Mouse (Mus musculus): ENCODE results near the gene Sfxn2.

DNA sequence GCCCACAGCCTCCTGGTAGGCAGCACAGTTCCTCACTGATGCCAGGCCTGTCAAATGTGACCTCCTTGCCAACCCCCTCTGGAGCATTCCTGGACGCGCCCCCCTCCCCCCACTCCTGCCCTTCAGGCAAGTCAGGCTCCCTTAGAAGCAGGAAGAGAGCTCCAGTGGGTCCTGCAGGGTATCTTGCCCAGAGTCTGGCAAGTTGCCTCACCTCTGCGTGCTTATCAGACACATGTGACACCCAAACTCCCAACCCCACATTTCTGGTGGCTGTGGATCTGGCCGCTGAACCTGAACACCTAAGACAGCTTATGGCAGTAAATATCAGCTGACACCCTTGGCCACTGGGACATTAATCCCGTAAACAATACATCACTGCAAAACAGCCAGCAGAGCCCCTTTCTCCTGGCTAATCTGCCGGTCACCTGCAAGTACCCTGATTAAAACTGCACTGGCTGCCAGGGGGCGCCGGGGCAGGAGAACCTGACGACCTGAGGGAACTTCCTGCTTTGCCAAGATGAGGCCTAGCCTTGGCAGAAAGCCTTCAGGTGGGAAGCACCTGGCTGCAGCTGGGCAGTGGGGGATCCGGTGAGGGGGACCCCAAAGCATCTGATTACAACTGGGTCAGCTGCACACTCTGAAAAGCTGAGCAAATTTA is 41.0 kb upstream of the Sfxn2 start:
- TF ChIP-seq CTCF (conservative IDR thresholded peaks at IDR 0.05; ENCODE audit: low read length) (no peak), NANOG (IDR thresholded peaks at IDR 0.05; ENCODE audit: borderline replicate concordance, low read length) (no peak)

All from E14TG2a.4 (cell line).